Mouse (Mus musculus) kidney, adult 18-20 months (tissue): Measurements from ENCODE around the gene Gabbr2.

ENCODE experiments used
- DNase-seq: peaks from one replicate; pipeline ENCODE4 v3.0.0; 2021

Gene Gabbr2

DNA sequence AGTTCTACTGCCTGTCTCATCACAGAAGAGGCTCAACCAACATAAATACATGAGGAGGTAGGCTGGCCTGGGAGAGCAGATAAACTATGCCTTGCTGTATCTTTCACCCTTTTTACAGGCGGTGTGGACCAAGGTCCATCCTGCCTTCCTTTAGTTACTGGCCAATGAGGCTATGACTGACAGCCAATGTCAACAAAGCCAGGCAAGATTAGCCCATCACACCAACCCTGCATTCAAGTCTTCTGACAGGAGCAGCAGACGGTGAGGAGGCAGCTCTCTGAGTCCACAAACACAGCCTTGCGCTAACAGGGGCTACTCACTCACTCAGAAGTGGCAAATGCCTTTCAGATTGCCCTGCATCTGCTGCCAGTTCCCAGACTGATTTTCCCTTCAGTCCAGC is 3.4 kb downstream of the Gabbr2 start:
- DNase-seq, result no peak

DNA sequence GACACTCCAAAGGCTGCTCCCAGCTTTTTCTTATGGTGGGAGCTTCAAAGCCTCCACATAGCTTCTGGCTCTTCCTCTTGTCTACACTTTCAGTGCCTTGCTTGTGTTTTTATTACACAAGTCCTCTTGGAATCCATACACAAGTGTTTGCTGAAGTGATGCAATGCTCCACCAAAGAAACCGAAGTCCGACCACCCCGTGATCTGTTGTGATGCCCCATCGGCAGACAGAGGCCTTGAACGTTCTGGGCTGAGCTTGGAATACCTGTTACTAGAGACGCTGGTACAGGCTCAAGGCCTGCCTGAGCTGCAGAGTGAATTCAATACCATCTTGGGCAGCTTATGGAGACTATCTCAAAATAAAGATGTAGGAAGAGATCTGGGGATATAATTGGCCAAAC is 3.9 kb downstream of the Gabbr2 start:
- no peak for DNase-seq

GRCm38 (mm10) chr4:46986054-46986453 is 5.6 kb downstream of the Gabbr2 start:
- DNase-seq, result no peak

- DNase-seq, result no peak
These were observed 8.8 kb downstream of the Gabbr2 start for GRCm38 (mm10) chr4:46982912-46983311.

DNA sequence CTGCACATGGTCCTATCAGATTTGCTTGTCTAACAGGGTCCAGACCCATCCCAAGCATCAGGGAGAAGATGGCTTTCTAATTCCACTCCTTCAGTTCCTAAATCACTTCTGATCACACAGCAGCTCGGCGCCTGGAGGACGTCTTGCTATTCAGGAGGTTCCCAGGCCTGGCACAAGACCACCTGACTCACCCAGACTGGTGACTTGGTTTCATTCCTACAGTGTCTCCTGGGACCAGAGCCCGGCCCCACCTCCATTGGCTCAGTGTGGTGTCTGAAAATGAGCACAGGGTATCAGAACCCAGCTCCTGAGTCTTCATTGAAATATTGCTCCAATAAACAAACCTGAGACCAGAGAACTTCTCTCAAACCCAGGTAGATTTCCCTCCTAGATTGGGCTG is 9.6 kb downstream of the Gabbr2 start:
- no peak for DNase-seq

- no peak for DNase-seq
These were observed 13.3 kb downstream of the Gabbr2 start for GRCm38 (mm10) chr4:46978371-46978770.

DNA sequence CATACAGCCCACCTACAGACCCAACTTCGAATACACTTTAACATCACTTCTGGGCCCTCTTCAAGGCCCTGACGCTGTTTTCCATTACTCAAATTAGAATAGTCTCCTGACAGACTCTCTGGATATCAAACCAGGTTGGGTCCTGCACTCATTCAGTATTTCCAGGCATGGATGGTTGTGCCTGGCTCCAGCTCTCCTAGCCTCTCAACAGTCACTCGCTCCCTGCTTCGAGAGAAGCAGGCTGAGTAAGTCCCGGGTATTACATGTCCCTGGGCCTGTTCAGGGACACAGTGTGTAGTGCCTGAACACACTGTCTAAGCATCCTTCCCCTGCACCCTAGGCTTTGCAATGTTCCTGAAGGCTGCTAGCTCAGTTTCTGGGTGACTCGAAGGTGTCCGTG is 14.5 kb downstream of the Gabbr2 start:
- DNase-seq, result no peak

DNA sequence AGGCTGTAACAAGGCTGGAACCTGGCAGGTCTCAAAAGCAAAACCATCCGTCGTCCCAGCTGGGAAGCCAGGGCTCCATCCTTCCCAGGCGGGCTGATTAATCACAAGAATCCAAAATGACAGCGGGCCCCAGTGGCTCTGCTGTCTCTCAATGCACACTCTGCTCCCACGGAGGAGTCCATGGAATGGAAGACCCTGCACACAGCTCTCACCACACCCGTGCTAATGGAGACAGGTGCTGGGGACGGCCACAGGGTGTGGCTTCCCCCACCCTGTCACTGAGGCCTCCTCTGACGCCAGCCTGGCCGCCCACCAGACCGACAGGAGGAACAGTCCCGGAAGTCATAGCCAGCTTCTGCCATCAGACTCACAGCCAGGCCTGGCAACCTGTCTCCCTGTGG is 15.0 kb downstream of the Gabbr2 start:
- no peak for DNase-seq

GRCm38 (mm10) chr4:46973322-46973721 is 18.4 kb downstream of the Gabbr2 start:
- no peak for DNase-seq

DNA sequence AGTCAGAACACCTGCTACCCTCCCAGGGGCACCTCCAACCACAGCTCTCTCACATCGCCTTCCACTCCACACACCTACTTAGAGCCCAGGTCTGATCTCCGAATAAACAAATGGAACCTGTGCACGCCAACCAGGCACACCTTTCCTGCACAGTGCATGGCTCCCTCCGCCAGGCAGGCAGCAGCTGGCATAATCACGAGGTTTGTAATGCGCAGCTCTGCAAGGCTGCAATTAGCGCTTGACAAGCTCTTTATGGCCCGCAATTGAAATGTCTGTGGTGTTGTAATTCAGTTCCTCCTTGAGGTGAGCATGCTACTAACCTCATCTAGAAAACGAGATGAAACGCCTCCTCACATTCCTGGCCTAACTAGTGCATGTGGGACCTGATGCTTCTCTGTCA is 23.7 kb downstream of the Gabbr2 start:
- DNase-seq, result no peak

DNA sequence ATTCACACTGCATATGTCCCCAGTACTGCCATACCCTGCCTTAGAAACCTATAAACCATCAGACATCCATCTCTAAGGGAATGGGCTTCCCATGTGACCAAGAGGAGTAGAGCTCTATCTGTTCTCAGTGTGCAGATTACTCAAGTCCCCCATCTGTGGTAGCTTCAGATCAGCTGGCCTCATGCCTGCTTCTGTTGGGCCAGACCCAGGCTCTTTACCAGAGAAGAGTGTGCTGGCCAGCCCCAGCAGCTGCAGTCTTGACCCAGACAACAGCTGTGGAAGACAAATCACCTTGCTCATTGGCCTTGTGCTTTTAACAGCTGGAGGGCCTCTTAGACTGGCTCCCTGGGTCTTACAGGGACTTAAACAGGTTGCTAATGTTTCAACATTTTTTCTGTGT is 25.1 kb downstream of the Gabbr2 start:
- DNase-seq, result no peak

DNA sequence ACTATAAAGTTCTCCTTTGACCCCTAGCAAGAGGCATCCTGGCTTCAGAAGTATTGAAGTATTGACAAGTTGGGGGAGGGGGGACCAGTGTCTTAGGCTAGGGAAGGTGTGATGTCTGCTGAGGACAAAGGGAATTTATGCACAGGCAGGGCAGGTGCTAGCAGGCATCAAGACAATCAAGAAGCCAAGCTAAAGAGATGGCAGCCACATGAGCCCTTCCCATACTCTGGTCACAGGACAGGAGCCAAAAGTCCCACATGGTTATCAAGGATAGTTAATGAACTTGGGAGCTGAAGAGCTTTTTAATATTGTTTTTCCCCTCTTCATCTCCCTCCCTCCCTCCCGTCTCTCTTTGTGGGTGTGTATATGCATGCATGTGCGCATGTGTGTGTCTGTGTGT is 30.3 kb downstream of the Gabbr2 start:
- no peak for DNase-seq

DNA sequence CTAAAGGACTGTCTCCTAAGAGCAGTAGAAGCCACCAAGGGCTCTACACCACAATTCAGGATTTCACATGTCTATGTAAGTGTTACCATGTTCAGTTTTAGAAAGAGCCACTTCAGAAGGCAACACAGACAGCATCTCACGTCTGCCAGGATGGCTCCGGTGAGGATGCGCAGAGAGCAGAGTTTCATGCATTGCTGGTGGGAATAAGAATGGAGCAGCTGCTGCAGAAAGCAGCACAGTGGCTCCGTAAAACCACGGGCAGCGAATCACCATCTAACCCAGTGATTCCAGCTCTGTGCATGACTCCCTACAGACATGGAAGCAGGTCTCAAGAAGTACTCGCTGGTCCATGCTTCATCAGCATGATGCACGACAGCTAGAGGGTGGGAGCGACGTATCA is 31.5 kb downstream of the Gabbr2 start:
- no peak for DNase-seq

DNA sequence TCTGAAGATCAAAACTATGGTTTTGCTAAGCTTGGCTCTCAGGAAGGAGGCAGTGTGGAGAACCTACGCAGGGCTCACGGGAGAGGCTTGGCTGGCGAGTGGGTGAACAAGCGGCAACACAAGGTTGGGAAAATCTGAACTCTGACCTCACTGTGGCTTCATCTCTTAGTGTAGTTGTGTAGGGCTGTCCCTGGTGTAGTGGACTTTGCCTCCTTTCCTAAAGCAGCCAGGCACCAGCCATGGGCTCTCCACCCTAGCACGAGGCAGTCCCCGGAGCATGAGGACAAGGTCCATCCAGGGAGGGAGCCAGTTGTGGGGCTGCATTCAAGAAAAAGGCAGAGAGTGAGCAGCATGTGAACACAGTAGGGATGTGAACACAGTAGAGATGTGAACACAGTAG is 31.9 kb downstream of the Gabbr2 start:
- peak; percentile 59 for DNase-seq

GRCm38 (mm10) chr4:46957955-46958354 is 33.7 kb downstream of the Gabbr2 start:
- DNase-seq, result no peak

GRCm38 (mm10) chr4:46956966-46957365 is 34.7 kb downstream of the Gabbr2 start:
- DNase-seq, result no peak

DNA sequence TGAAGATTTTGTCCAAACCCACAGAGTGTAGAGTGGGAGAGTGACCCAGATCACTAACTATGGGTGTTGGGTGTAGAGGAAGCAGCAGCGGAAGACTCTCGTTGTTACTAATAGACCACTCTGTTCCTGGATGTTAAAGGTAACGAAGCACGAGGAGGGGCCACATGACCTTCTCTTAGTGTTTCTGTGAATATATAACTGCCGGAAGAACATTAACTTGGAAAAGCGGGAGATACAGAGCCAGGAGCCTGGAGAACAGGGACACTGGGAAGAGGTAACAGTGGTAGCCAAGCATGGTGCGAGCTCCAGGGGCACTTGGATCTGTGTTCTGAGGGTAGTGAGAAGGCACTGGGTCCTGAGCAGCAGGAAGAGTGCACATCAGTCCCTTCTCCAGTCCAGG is 38.7 kb downstream of the Gabbr2 start:
- DNase-seq, result peak; percentile 25

DNA sequence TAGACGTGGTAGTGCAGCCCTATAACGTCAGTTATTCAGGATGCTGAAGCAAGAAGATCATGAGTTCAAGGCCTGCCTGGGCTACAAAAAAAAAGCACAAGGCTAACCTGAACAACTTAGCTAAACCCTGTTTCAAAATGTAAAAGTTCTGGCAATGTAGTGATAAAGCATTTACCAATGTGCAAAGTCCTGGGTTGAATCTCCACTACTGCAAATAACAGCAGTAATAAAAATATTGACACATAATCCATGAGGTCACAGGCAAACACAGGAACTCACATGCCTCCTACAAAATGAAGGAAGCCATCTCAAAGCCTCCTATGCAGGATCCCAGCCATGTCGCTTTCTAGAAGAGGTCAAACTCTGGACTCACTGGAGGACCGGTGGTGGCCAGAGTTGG is 39.1 kb downstream of the Gabbr2 start:
- no peak for DNase-seq

DNA sequence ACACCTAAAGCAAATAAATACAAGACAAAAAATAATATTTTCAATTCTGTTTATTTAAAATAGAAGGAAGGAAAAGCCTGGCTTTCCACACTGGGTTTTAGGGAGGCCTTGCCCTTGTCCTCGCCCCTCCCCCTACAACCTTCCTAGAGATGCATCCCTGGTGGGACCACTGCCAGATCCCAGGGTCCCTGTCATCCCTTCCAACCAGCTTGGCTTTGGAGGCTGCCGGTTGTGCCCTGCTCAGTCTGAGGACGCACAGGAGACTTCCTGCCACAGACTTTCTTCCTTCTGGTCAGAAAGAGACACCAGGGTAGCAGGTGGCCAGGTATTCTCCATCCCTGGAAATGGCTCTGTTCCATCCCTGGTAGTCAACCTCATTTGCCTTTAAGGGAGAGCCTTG is 57.4 kb downstream of the Gabbr2 start:
- no peak for DNase-seq

DNA sequence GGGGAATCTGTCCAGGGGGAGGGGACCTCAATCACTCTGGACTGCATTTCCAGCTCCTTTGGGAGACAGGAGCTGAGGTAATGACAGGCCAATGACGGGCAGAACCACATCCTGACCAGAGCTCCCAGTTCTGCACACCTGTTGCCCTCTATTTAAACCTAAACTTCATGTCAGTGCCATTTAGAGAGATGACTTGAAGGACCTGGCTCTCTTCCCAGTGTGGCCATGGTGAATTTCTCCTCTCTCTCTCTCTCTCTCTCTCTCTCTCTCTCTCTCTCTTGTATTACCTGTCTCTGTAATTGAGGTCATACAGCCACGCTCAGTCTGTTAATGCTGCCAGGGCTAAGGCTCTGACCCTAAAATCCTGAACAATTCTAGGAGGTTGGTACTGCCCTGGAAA is 58.1 kb downstream of the Gabbr2 start:
- DNase-seq, result no peak

GRCm38 (mm10) chr4:46931706-46932397 is 59.8 kb downstream of the Gabbr2 start:
- no peak for DNase-seq

DNA sequence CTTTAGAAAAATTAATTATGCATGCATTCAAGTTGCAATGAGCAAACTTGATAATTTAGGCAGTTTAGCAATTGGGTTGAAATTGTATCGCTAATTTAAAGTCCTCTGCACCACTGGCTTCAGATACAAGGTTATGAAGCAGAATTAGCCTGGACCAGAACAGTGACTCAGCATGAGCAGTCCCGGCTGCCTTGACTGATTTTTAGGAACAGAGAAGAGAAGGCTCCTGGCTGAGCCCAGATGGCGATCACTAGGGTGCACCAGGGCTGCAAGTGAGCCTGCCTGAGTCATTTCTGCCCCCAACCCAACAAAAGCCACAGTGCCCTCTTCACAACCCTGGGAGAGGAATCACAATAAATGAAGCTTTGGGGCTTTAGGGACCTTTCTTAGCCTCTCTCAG is 63.6 kb downstream of the Gabbr2 start:
- DNase-seq, result no peak

DNA sequence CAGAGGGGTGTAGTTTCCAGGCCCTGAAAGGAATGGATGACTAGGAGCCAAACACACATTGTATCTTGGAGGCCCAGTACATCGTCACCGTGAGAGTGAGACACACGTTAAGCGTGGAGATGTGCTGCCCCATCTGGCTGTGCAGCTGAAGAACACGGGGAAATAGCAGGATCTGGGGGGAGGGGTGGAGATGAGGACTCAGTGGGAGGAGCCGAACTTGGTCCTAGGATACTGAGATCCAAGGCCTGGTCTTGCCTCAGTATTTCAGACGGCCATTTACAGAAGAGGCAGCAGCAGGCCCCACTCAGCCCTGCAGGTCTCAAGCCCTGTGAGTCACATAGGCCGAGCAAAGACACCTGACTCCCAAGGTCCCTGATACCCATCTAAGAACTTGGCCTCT is 72.5 kb downstream of the Gabbr2 start:
- DNase-seq, result no peak

- DNase-seq, result no peak
These were observed 74.9 kb downstream of the Gabbr2 start for GRCm38 (mm10) chr4:46916786-46917185.

DNA sequence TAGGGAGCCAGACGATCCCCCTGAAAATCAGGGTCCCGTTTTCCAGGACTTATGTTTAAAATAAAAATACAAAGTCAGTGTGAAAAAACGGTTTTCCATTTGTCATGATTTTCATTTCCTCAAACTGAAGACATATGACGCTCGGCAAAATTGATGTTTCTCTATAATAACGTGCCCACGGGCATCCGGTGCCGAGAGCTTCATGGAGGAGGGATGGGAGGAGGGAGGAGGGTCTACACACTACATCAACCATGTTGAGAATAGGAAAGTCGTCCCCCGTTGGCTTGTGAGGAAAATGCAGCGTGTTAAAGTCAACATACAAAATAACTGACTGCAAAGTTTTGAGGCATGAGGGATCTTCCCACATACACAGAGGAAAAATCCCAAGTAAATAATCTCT is 75.7 kb downstream of the Gabbr2 start:
- DNase-seq, result no peak

GRCm38 (mm10) chr4:46915476-46915875 is 76.2 kb downstream of the Gabbr2 start:
- DNase-seq, result no peak
